Mouse (Mus musculus): ENCODE data around the gene Pi16. TPM values are rescaled to one million over a fixed set of nuclear protein-coding genes. Genes with fewer than 3 reads are reported as not detected.

Pi16 gene
- polyA plus RNA-seq, 1 experiment from 2014 or later = 4.4 TPM

DNA sequence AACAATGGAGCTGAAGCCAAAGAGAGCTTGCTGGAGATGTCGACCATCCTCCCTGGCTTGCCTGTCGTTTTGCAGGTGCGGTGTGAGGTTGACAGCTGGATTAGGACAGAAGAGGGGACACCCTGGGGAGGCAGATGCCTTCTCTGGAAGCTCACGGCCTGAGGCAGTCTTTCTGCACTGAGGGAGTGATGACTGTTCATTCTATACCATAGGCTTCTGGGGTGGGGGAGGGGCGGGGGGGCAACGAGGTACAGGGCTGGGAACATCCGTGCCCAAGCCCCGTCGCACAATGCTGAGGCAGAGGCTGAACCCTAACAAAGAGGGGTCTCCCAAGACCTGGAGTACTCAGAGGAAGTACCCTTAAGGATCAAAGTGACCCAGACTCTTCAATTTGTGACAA lies 39.4 kb downstream of the Pi16 start:
- H3K27ac ChIP-seq (ENCODE audit: low read length) = peak overlapping the region; percentile 99
- peak overlapping the region; percentile 78 for H3K4me2 ChIP-seq (ENCODE audit: low read length)
- 4% methylated on average over 9 of the region's 9 CpGs for WGBS
- no peaks in the 10 kb centered on the region for H3K9me3 ChIP-seq (replicated peaks; ENCODE audit: control insufficient read depth, low read length, poor library complexity, severe bottlenecking)
- ATAC-seq = peak; percentile 62; the same call in 1 of the 2 replicates
- H3K27me3 ChIP-seq (ENCODE audit: control insufficient read depth, insufficient read depth, low read depth, low read length) = no peaks in the 10 kb centered on the region
- peak overlapping the region; percentile 74 for H3K9ac ChIP-seq (ENCODE audit: low read depth, low read length)
- no peaks in the 10 kb centered on the region for H3K36me3 ChIP-seq (ENCODE audit: control insufficient read depth, insufficient read depth, low read length)
- peaks cover 28% of the 10 kb centered on the region for H3K4me1 ChIP-seq (ENCODE audit: control insufficient read depth, insufficient read depth, low read length)
- peak overlapping the region; percentile 40 for H3K4me3 ChIP-seq (ENCODE audit: low read depth, low read length)

DNA sequence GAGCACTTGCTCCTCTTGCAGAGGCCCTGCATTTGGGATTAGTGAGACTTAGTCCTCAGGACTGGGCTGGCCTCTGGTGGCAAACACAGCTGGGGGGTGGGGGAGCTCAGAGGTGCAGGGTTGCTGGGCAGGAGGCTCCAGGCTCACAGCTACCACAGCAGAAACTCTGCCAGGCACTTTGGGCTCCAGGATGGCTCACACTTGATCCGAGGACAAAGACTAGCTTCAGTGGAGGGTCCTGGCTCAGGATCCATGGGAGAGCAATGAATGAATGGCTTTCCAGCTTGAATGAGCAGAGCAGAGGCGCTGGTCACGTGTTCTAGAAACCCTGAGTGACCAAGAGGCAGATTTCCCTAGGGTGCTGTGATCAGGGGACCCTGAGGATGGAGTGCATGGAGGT lies 41.4 kb downstream of the Pi16 start:
- H3K27me3 ChIP-seq (ENCODE audit: control insufficient read depth, insufficient read depth, low read depth, low read length) = no peaks in the 10 kb centered on the region
- H3K36me3 ChIP-seq (ENCODE audit: control insufficient read depth, insufficient read depth, low read length) = no peaks in the 10 kb centered on the region
- no peak for ATAC-seq
- no peak overlapping the region for H3K9ac ChIP-seq (ENCODE audit: low read depth, low read length)
- WGBS = 52% methylated on average over 3 of the region's 3 CpGs
- no peak overlapping the region for H3K27ac ChIP-seq (ENCODE audit: low read length)
- H3K4me1 ChIP-seq (ENCODE audit: control insufficient read depth, insufficient read depth, low read length) = peaks cover 28% of the 10 kb centered on the region
- no peak overlapping the region for H3K4me2 ChIP-seq (ENCODE audit: low read length)
- no peak overlapping the region for H3K4me3 ChIP-seq (ENCODE audit: low read depth, low read length)
- H3K9me3 ChIP-seq (replicated peaks; ENCODE audit: control insufficient read depth, low read length, poor library complexity, severe bottlenecking) = no peaks in the 10 kb centered on the region

DNA sequence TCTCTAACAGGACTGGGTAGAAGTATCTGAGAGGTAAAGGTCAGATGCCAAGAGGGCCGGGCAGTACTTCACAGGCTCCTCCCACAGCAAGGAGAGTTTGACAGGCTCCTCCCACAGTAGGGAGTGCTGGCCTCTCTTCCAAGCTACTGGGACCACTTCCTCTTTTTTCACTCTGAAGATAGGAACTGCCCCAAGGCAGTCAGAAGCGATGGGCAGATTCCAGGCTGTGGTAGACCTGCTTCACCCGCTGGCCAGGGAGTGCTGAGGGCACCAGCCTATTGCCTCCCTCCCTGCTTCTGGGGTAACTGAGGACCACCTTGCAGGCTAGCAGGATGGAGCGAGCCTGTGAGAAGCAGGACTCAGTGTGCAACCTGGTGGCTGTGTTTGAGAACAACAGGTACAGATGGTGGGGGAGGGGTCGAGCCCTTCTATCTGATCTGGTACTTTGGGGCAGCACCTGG lies 43.3 kb downstream of the Pi16 start, which contains the start of gene Fgd2:
Gene Fgd2 (plus strand): TSS at position 154 of the 461 bp plus-strand sequence.
- no peak for ATAC-seq
- Histone ChIP-seq H3K9me3 (replicated peaks; ENCODE audit: control insufficient read depth, low read length, poor library complexity, severe bottlenecking) (no peaks in the 10 kb centered on the region), H3K27me3 (ENCODE audit: control insufficient read depth, insufficient read depth, low read depth, low read length) (no peaks in the 10 kb centered on the region), H3K27ac (ENCODE audit: low read length) (no peak within 1 kb of the TSS), H3K9ac (ENCODE audit: low read depth, low read length) (no peak within 1 kb of the TSS), H3K4me2 (ENCODE audit: low read length) (no peak within 1 kb of the TSS), H3K36me3 (ENCODE audit: control insufficient read depth, insufficient read depth, low read length) (no peaks in the 10 kb centered on the region), H3K4me3 (ENCODE audit: low read depth, low read length) (no peak within 1 kb of the TSS), H3K4me1 (ENCODE audit: control insufficient read depth, insufficient read depth, low read length) (peaks cover 20% of the 10 kb centered on the region)
- 24% methylated on average over 5 of the region's 5 CpGs for WGBS

DNA sequence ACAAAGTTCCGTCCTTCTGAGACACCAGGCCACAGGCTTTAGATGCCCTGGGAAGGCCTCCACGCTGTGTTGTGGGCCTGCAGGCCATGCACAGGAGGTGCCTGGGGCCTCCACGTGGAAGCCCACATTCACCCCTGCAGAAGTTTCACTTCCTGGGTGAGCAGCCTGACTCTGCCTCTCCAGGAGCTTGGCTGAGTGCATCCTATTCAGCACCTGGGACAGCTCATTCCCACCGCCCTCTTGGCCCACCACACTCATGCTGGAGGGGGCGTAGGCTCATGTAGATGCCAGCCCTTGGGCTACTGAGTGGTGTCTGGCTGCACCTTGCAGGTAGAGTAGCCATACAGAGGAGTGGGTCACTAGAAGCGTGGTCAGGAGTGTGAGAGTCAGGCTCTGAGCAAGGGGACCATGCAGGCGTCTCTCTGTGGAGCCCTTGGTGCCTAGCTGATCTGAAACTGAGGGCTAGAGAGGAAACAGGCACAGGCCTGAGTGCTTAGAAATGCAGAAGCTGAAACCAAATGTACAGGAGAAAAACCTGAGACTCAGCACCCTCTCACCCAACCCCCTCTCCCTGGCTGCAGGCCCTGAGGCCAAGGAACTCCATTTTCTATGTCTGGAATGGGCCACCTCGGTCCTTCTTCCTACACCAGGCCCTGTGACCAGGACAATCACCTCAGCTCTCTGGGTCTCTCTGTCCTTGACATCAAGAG lies 44.7 kb downstream of the Pi16 start:
- ATAC-seq = no peak
- 60% methylated on average over 8 of the region's 8 CpGs for WGBS

DNA sequence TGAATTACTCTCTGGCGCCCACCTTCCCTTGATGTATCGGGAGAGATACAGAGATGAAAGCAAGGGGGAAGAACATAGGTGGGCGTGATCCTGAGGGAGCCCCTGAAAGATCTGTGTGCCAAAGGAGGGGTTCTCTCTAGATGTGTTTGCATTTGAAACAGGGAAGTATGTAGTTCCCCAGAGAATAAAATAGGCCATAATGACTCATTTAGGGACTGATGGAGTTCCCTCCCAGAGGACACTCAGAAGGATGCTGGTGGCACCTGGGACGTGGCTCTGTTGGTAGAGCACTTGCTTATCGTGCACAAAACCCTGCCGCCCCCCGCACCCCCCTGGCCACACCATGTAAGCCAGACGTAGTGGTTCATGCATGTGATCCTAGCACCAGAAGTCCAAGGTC lies 45.6 kb downstream of the Pi16 start:
- Histone ChIP-seq H3K9me3 (replicated peaks; ENCODE audit: control insufficient read depth, low read length, poor library complexity, severe bottlenecking) (no peaks in the 10 kb centered on the region), H3K4me2 (ENCODE audit: low read length) (no peak overlapping the region), H3K27ac (ENCODE audit: low read length) (no peak overlapping the region), H3K27me3 (ENCODE audit: control insufficient read depth, insufficient read depth, low read depth, low read length) (no peaks in the 10 kb centered on the region), H3K9ac (ENCODE audit: low read depth, low read length) (no peak overlapping the region), H3K36me3 (ENCODE audit: control insufficient read depth, insufficient read depth, low read length) (no peaks in the 10 kb centered on the region), H3K4me1 (ENCODE audit: control insufficient read depth, insufficient read depth, low read length) (no peaks in the 10 kb centered on the region), H3K4me3 (ENCODE audit: low read depth, low read length) (no peak overlapping the region)
- no peak for ATAC-seq
- 82% methylated on average over 8 of the region's 8 CpGs for WGBS

More for the DNA sequence above, 44.7 kb downstream of the Pi16 start:
- Histone ChIP-seq H3K36me3 (ENCODE audit: control insufficient read depth, insufficient read depth, low read length) (no peaks in the 10 kb centered on the region), H3K27ac (ENCODE audit: low read length) (no peak overlapping the region), H3K4me1 (ENCODE audit: control insufficient read depth, insufficient read depth, low read length) (peaks cover 6% of the 10 kb centered on the region), H3K27me3 (ENCODE audit: control insufficient read depth, insufficient read depth, low read depth, low read length) (no peaks in the 10 kb centered on the region), H3K4me2 (ENCODE audit: low read length) (no peak overlapping the region), H3K9me3 (replicated peaks; ENCODE audit: control insufficient read depth, low read length, poor library complexity, severe bottlenecking) (no peaks in the 10 kb centered on the region), H3K9ac (ENCODE audit: low read depth, low read length) (no peak overlapping the region), H3K4me3 (ENCODE audit: low read depth, low read length) (no peak overlapping the region)

DNA sequence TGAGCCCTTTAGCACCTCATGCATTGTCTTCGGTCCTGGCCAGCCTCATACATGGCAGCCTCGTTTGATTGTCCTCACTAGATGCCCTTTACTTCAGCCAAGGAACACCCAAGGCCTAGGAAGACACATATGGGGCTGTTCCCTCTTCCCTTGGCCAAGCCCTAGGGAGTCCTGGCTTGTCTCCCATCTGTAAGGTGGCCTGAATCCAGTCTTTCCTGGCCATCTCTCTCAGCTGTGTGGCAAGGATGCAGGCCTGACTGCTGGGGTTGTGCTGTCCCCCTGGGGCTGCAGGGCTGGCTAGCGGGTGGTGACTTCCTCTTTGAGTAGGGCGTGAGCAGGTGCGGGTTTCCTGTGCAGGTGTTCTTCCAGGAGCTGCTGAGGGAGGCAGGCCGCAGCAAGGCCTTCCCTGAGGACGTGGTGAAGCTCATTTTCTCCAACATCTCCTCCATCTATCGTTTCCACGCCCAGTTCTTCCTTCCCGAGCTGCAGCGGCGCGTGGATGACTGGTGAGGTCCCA lies 47.7 kb downstream of the Pi16 start:
- Histone ChIP-seq H3K27me3 (ENCODE audit: control insufficient read depth, insufficient read depth, low read depth, low read length) (no peaks in the 10 kb centered on the region), H3K27ac (ENCODE audit: low read length) (no peak overlapping the region), H3K9ac (ENCODE audit: low read depth, low read length) (no peak overlapping the region), H3K36me3 (ENCODE audit: control insufficient read depth, insufficient read depth, low read length) (no peaks in the 10 kb centered on the region), H3K4me1 (ENCODE audit: control insufficient read depth, insufficient read depth, low read length) (peaks cover 5% of the 10 kb centered on the region), H3K4me3 (ENCODE audit: low read depth, low read length) (no peak overlapping the region), H3K4me2 (ENCODE audit: low read length) (no peak overlapping the region), H3K9me3 (replicated peaks; ENCODE audit: control insufficient read depth, low read length, poor library complexity, severe bottlenecking) (no peaks in the 10 kb centered on the region)
- WGBS = 89% methylated on average over 13 of the region's 13 CpGs
- no peak for ATAC-seq

DNA sequence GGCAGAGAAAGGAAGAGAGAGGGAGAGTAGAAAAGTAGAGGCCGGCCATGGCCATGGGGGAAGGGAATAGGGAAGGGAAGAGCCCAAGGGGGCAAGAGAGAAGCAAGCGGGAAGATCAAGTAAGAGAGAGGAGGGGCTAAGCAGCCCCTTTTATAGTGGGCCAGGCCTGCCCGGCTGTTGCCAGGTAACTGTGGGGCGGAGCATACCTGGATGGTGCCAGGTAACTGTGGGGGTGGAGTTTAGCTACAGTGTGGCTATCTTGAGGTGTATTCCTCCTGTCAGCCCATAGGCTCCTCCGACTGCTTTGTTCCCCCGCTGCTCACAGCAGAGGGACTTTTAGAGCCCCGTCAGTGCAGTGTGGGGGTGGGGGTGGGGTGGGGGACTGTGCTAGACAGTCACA lies 51.2 kb downstream of the Pi16 start:
- Histone ChIP-seq H3K4me2 (ENCODE audit: low read length) (no peak overlapping the region), H3K9ac (ENCODE audit: low read depth, low read length) (no peak overlapping the region), H3K27ac (ENCODE audit: low read length) (no peak overlapping the region), H3K4me3 (ENCODE audit: low read depth, low read length) (no peak overlapping the region), H3K4me1 (ENCODE audit: control insufficient read depth, insufficient read depth, low read length) (peaks cover 5% of the 10 kb centered on the region), H3K36me3 (ENCODE audit: control insufficient read depth, insufficient read depth, low read length) (no peaks in the 10 kb centered on the region), H3K9me3 (replicated peaks; ENCODE audit: control insufficient read depth, low read length, poor library complexity, severe bottlenecking) (no peaks in the 10 kb centered on the region), H3K27me3 (ENCODE audit: control insufficient read depth, insufficient read depth, low read depth, low read length) (no peaks in the 10 kb centered on the region)
- 12% methylated on average over 7 of the region's 7 CpGs for WGBS
- no peak for ATAC-seq

DNA sequence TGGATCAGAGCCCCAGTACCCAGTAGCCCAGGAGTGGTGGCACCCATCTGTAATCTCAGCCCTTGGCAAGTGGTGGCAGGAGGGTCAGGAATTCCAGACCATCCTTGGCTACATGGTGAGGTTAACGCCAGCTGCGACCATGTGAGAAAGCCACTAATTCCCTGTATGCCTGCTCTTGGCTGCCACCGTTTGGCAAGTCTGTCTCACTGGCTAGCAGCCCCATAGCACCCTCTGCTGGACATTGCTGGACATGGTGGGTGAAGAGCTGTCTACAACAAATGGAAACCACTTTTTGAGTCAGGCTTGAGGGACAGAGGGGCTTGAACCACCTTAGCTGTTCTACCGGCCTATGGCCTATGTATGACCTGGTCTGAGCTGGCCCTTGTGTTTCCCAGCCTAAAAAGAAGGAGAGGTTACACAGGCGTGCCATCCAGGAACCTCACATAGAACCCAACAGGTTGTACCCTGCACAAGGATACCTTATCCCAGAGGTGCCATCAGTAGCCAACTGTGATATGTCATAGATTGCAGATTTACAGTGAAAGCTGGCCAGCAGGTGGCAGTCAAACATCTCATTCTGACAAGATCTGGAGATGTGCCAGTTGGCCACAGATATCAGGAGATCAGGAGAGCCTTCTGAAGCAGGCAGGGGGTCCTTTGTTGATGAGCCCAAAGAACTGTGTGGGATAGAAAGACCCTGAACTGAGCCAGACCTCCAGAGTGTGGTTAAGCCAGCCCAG lies 53.7 kb downstream of the Pi16 start:
- Histone ChIP-seq H3K36me3 (ENCODE audit: control insufficient read depth, insufficient read depth, low read length) (no peaks in the 10 kb centered on the region), H3K4me3 (ENCODE audit: low read depth, low read length) (no peak overlapping the region), H3K4me2 (ENCODE audit: low read length) (no peak overlapping the region), H3K9me3 (replicated peaks; ENCODE audit: control insufficient read depth, low read length, poor library complexity, severe bottlenecking) (no peaks in the 10 kb centered on the region), H3K27ac (ENCODE audit: low read length) (0 out of 2 replicates have a peak overlapping the region, but pooled peaks have one; percentile 18), H3K27me3 (ENCODE audit: control insufficient read depth, insufficient read depth, low read depth, low read length) (no peaks in the 10 kb centered on the region), H3K4me1 (ENCODE audit: control insufficient read depth, insufficient read depth, low read length) (peaks cover 5% of the 10 kb centered on the region), H3K9ac (ENCODE audit: low read depth, low read length) (no peak overlapping the region)
- WGBS = 7% methylated on average over 5 of the region's 5 CpGs
- ATAC-seq = peak; percentile 54; the same call in 1 of the 2 replicates

DNA sequence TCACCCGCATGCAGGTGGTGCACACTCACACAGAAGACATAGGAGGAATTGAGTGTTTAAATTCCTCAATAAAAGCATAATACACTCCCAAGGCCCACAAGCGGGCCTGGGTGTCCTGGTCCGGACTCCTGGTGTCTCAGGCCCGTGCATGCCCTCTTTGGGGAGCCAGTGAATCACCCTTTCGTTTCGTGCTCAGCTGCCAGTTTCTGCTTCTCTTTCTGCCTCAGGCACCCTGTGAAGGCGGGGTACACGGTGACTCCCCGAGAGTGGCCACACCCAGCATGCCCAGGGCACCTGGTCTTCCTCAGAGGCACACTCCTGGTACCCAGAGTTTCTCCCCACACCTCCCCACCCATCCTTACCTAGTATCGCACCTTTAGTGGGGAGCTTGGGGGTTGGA lies 58.4 kb downstream of the Pi16 start:
- 78% methylated on average over 10 of the region's 10 CpGs for WGBS
- H3K9me3 ChIP-seq (replicated peaks; ENCODE audit: control insufficient read depth, low read length, poor library complexity, severe bottlenecking) = no peaks in the 10 kb centered on the region
- H3K27ac ChIP-seq (ENCODE audit: low read length) = no peak overlapping the region
- no peaks in the 10 kb centered on the region for H3K27me3 ChIP-seq (ENCODE audit: control insufficient read depth, insufficient read depth, low read depth, low read length)
- H3K9ac ChIP-seq (ENCODE audit: low read depth, low read length) = no peak overlapping the region
- no peak overlapping the region for H3K4me2 ChIP-seq (ENCODE audit: low read length)
- H3K36me3 ChIP-seq (ENCODE audit: control insufficient read depth, insufficient read depth, low read length) = no peaks in the 10 kb centered on the region
- no peak overlapping the region for H3K4me3 ChIP-seq (ENCODE audit: low read depth, low read length)
- ATAC-seq = no peak
- no peaks in the 10 kb centered on the region for H3K4me1 ChIP-seq (ENCODE audit: control insufficient read depth, insufficient read depth, low read length)

All from midbrain, embryonic 16.5 days (tissue).